In genomic region chr19:55700569-55701282, GRCm38 (mm10) we compare ENCODE assay signal across 11 mouse cellular contexts. TPM values are rescaled to one million over a fixed set of nuclear protein-coding genes. Genes with fewer than 3 reads are reported as not detected.
DNase-seq lines count a peak whose midpoint lies in the region; ATAC-seq lines count a peak whose summit lies in the region.
"Had no signal": no experiment of that assay in that cellular context is flagged by ENCODE, and none has a peak within 500 bp of the region (broad histone marks: within the 10 kb centered on the region; RNA-seq: fewer than 3 reads in every experiment).

No protein-coding gene starts in this region.

- peak overlapping the region; percentile 44 for H3K4me2 ChIP-seq in heart, embryonic 15.5 days

- H3K4me1 ChIP-seq in heart, embryonic 15.5 days (replicated peaks): peaks cover 14% of the 10 kb centered on the region

- intact Hi-C loops in left cerebral cortex, postnatal 4 days (cut with DNase I): no loop called here

- peak; percentile 46 for DNase-seq in MEL-GATA-1-ER (ENCODE audit: extremely low read depth, low read depth)
- peak; percentile 60 to 80 for DNase-seq in kidney, postnatal 25 days
- peak; percentile 60 for DNase-seq in lung, postnatal 36 days
- no peak for DNase-seq in urinary bladder, postnatal 25 days (ENCODE audit: low spot score)
- no peak for DNase-seq in left cerebral cortex, adult 8-10 months (ENCODE audit: low spot score in 2 of 2)
- no peak for DNase-seq in left cerebral cortex, postnatal 4 days
- DNase-seq: cerebellum, adult 11-12 months had no signal

- no peaks in the 10 kb centered on the region for H3K9me3 ChIP-seq in heart, embryonic 15.5 days (replicated peaks)
- H3K9me3 ChIP-seq: G1E had no signal

- ATAC-seq in heart, embryonic 15.5 days (replicated peaks; ENCODE audit: insufficient number of reproducible peaks, insufficient read depth, low FRiP score, low read depth): no peak
- no peak for ATAC-seq in erythroblast, adult 5-6 weeks (replicated peaks; ENCODE audit: low FRiP score, poor library complexity, severe bottlenecking)

- WGBS in heart, embryonic 15.5 days: 18% methylated on average over 11 of the region's 11 CpGs

- H3K4me3 ChIP-seq in heart, embryonic 15.5 days: no peak overlapping the region
- H3K4me3 ChIP-seq: left cerebral cortex, adult 2 months had no signal

- 0 out of 2 replicates have a peak, but pooled peaks cover 3% of the 10 kb centered on the region for H3K27me3 ChIP-seq in heart, embryonic 15.5 days

- H3K36me3 ChIP-seq in heart, embryonic 15.5 days: no peaks in the 10 kb centered on the region
- H3K36me3 ChIP-seq: G1E had no signal

- no peak overlapping the region for H3K27ac ChIP-seq in heart, embryonic 15.5 days
- H3K27ac ChIP-seq: left cerebral cortex, adult 2 months had no signal

- no peak overlapping the region for H3K9ac ChIP-seq in heart, embryonic 15.5 days

RNA-seq across cellular contexts. Expression of gene Tcf7l2, which starts 40.9 kb away (rescaled TPM):
- polyA plus RNA-seq in heart, embryonic 15.5 days (2015; fragmentation: Nextera tagmentation; extraction: Ambion mirVana): 43.2 and 48.2 TPM in 2 replicates
- total RNA-seq in left cerebral cortex, adult 8-10 months (2022): 10 to 100 TPM in 3 of 4 experiments, 1 to 10 TPM in 1; 9.6 to 12.4 (median 11.5) TPM
- 10 to 100 TPM in 1 of 2 experiments, 1 to 10 TPM in 1; 9.6 to 11.9 TPM for total RNA-seq in left cerebral cortex, postnatal 4 days (2021)
- total RNA-seq in erythroblast, adult 5-6 weeks (2015; ENCODE audit: low replicate concordance): 2.3 and 3.5 TPM in 2 replicates
- 0.68 and 1.5 TPM in 2 replicates for total RNA-seq in erythroblast, adult 5-6 weeks (2017; ENCODE audit: low replicate concordance)

Comparison
In these comparisons a context has a peak if more than half of its experiments do, and no peak if none do; other contexts are left out.
1. DNase-seq: peak in MEL-GATA-1-ER (single experiment), kidney, postnatal 25 days (2 of 2) and lung, postnatal 36 days (single experiment); none in urinary bladder, postnatal 25 days (single experiment), left cerebral cortex, adult 8-10 months (0 of 2) and left cerebral cortex, postnatal 4 days (single experiment).